In genomic region chr11:3162236-3162897, GRCm38 (mm10) we compare ENCODE assay signal across 8 mouse cellular contexts. TPM values are rescaled to one million over a fixed set of nuclear protein-coding genes. Genes with fewer than 3 reads are reported as not detected.
A peak's percentile ranks its signal among the peaks of the same experiment; 100 is the strongest.
DNase-seq lines count a peak whose midpoint lies in the region; ATAC-seq and TF ChIP-seq lines count a peak whose summit lies in the region.
"Not testable (repeated sequence)": the region's sequence is repeated elsewhere in the genome, so short reads cannot be mapped to it uniquely, and the experiment has no call there.

No protein-coding gene starts in this region.

- not testable (repeated sequence) for H3K4me1 ChIP-seq in embryonic facial prominence, embryonic 15.5 days; heart, adult 2 months (ENCODE audit: control insufficient read depth, insufficient read depth, low read length); intestine, embryonic 14.5 days (replicated peaks; ENCODE audit: control insufficient read depth, insufficient read depth, low read length)

- not testable (repeated sequence) for TF ChIP-seq CTCF in heart, adult 2 months (IDR thresholded peaks at IDR 0.05)

- not testable (repeated sequence) for H3K9ac ChIP-seq in embryonic facial prominence, embryonic 15.5 days; heart, adult 2 months (ENCODE audit: low read depth, low read length); intestine, embryonic 14.5 days (ENCODE audit: low read length)

- TF ChIP-seq EP300 in heart, adult 2 months (IDR thresholded peaks at IDR 0.05; ENCODE audit: insufficient read depth, low read depth, low read length): not testable (repeated sequence)

- intact Hi-C loops in heart, adult 2 months (cut with DNase I): not testable (repeated sequence)

- 52% methylated on average over 5 of the region's 5 CpGs for WGBS in embryonic facial prominence, embryonic 15.5 days
- WGBS in heart, adult 2 months: 66% methylated on average over 5 of the region's 5 CpGs
- WGBS in intestine, embryonic 14.5 days: 59% methylated on average over 5 of the region's 5 CpGs

- H3K9me3 ChIP-seq in embryonic facial prominence, embryonic 15.5 days (replicated peaks): peaks cover 18% of the 10 kb centered on the region
- H3K9me3 ChIP-seq in intestine, embryonic 14.5 days (ENCODE audit: control insufficient read depth, low read length): not testable (repeated sequence)

- peak; percentile 76 to 78 for DNase-seq in adrenal gland, adult 18-20 months (ENCODE audit: low spot score in 2 of 2)
- DNase-seq in heart, adult 2 months: peak; percentile 71 to 78
- DNase-seq in intestine, embryonic 14.5 days (ENCODE audit: low spot score): not testable (repeated sequence)
- DNase-seq in left cerebral cortex, adult 8-10 months (ENCODE audit: low spot score in 2 of 2): peak; percentile 68 to 81
- peak; percentile 53 for DNase-seq in lung, postnatal 14 days
- DNase-seq in ovary, postnatal 14 days (ENCODE audit: low spot score): peak; percentile 68
- peak; percentile 45 to 51 for DNase-seq in thymus, postnatal 36 days

- not testable (repeated sequence) for H3K79me2 ChIP-seq in heart, adult 2 months (replicated peaks; ENCODE audit: control insufficient read depth, insufficient read depth, low read length)

- H3K4me2 ChIP-seq in embryonic facial prominence, embryonic 15.5 days (replicated peaks); intestine, embryonic 14.5 days (ENCODE audit: low read length): not testable (repeated sequence)

- H3K27me3 ChIP-seq in embryonic facial prominence, embryonic 15.5 days; heart, adult 2 months (ENCODE audit: control insufficient read depth, insufficient read depth, low read length); intestine, embryonic 14.5 days (replicated peaks; ENCODE audit: control insufficient read depth, insufficient read depth, low read length): not testable (repeated sequence)

- TF ChIP-seq POLR2A in heart, adult 2 months (IDR thresholded peaks at IDR 0.05; ENCODE audit: insufficient read depth, low read depth, low read length): not testable (repeated sequence)

- not testable (repeated sequence) for H3K36me3 ChIP-seq in embryonic facial prominence, embryonic 15.5 days; heart, adult 2 months (ENCODE audit: control insufficient read depth, insufficient read depth, low read length); intestine, embryonic 14.5 days (ENCODE audit: control insufficient read depth, insufficient read depth, low read length)

- H3K27ac ChIP-seq in embryonic facial prominence, embryonic 15.5 days (replicated peaks); heart, adult 2 months; intestine, embryonic 14.5 days (ENCODE audit: low read depth): not testable (repeated sequence)

- peak; percentile 49 for ATAC-seq in embryonic facial prominence, embryonic 15.5 days (ENCODE audit: insufficient number of reproducible peaks, low FRiP score, low TSS enrichment, low read depth)
- peak; percentile 30 for ATAC-seq in intestine, embryonic 14.5 days (replicated peaks; ENCODE audit: low FRiP score, low TSS enrichment, low read depth)

- H3K4me3 ChIP-seq in embryonic facial prominence, embryonic 15.5 days (replicated peaks); heart, adult 2 months; intestine, embryonic 14.5 days (ENCODE audit: low read depth, low read length): not testable (repeated sequence)

RNA-seq across cellular contexts. Expression of gene Sfi1, which starts 30.9 kb away (rescaled TPM):
- total RNA-seq in adrenal gland, adult 18-20 months (2021): 10 to 100 TPM; 42.5 to 53.7 TPM
- 18.1 and 18.6 TPM in 2 replicates for polyA plus RNA-seq in embryonic facial prominence, embryonic 15.5 days (2015; fragmentation: Nextera tagmentation; extraction: Ambion mirVana)
- 10 to 100 TPM; 17.3 to 17.4 TPM for total RNA-seq in heart, adult 2 months (2021)
- polyA plus RNA-seq in heart, adult 2 months (2012; rRNA removed): 11.3 and 13.0 TPM in 2 replicates
- polyA plus RNA-seq in intestine, embryonic 14.5 days (2014; fragmentation: Nextera tagmentation; extraction: Ambion mirVana): 11.2 TPM in 2 replicates
- 10 to 100 TPM; 64.1 to 80.1 (median 68.9) TPM for total RNA-seq in left cerebral cortex, adult 8-10 months (2022)

RNA-seq across cellular contexts. Expression of gene Eif4enif1, which starts 39.8 kb away (rescaled TPM):
- 10 to 100 TPM; 46.4 to 58.8 TPM for total RNA-seq in adrenal gland, adult 18-20 months (2021)
- polyA plus RNA-seq in embryonic facial prominence, embryonic 15.5 days (2015; fragmentation: Nextera tagmentation; extraction: Ambion mirVana): 50.3 and 50.4 TPM in 2 replicates
- total RNA-seq in heart, adult 2 months (2021): 10 to 100 TPM; 36.4 to 43.6 TPM
- polyA plus RNA-seq in heart, adult 2 months (2012; rRNA removed): 29.6 and 44.3 TPM in 2 replicates
- 52.7 and 56.2 TPM in 2 replicates for polyA plus RNA-seq in intestine, embryonic 14.5 days (2014; fragmentation: Nextera tagmentation; extraction: Ambion mirVana)
- total RNA-seq in left cerebral cortex, adult 8-10 months (2022): 10 to 100 TPM; 65.9 to 74.7 (median 68.8) TPM
